Mouse (Mus musculus) mammary gland, adult 2 months (tissue): ENCODE measurements around the gene Ap4m1. TPM values are rescaled to one million over a fixed set of nuclear protein-coding genes. Genes with fewer than 3 reads are reported as not detected.

Experiments
- polyA plus RNA-seq: library from polyadenylated mRNA; depleted of rRNA; stranded (reverse); fragments of >200 nt; gene quantifications from 2 replicates; pipeline ENCODE4 v1.2.3, GENCODE M21; 2012; ENCODE audit warnings: low replicate concordance; rRNA removed

Gene Ap4m1
- polyA plus RNA-seq = 42.4 and 60.0 TPM in 2 replicates

DNA sequence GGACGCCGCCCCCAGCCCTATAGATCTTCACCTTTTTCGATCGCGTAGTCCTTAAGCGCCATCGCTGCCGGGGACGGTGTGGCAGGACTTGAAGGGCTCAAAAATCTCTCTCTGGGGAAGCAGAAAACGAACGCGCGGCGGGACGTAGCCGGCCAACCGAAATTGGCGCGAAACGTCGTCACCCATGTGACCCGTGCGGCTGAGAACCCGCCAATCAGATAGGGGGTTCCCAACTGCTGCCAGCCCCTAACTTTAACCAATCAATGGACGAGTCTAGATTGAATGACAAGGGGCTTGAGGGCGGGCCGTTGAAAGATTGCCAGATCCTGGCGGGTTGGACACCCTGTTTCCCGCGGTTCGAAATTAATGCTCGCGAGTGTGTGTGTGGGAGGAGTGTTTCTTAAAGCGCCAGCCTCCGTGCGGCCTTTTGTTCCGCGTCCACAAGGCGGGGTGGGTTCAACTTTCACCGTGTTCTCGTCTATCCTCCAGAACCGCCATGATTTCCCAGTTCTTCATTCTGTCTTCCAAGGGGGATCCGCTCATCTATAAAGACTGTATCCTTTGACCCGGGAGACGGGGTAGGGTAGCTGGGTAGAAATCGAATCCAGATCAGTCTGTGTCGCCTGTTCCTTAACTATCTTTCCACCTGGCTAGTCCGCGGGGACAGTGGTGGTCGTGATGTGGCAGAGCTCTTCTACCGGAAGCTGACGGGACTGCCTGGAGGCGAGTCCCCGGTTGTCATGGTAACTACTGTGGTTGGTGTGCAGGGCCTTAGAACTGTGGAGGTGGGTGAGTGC, at the start of gene Ap4m1, which contains the start of gene Mcm7:
Ap4m1 (plus strand) TSS at position 308 of the 797 bp plus-strand sequence.
Mcm7 (minus strand) TSS at position 728 of the 797 bp plus-strand sequence.

DNA sequence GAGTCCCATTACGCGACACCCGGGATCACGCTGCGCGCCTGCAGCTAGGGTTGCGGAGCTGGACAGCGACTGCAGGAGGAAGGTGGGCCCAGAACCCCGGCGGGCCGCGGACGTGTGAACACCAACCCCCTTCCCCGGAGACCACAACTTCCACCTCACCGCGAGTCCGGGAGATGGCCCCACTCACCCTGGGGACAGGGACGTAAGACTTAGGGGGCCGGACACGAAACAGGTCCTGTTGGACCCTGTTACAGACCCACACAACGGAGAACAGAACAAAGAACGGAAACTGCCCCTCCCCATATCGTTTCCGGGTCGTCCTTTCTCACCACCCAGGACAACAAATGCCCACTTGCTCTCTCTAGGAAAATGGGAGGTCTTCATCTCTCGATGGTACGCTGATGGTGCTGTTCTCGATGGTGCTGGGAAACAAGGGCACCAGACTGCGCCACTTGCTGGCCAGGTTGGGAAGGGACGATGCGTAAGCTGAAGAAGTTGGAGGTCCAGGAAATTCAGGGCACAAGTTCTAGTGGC, 16.3 kb upstream of the Ap4m1 start, which contains the start of gene Zfp113:
Zfp113 (minus strand) TSS at position 302 of the 534 bp plus-strand sequence.

DNA sequence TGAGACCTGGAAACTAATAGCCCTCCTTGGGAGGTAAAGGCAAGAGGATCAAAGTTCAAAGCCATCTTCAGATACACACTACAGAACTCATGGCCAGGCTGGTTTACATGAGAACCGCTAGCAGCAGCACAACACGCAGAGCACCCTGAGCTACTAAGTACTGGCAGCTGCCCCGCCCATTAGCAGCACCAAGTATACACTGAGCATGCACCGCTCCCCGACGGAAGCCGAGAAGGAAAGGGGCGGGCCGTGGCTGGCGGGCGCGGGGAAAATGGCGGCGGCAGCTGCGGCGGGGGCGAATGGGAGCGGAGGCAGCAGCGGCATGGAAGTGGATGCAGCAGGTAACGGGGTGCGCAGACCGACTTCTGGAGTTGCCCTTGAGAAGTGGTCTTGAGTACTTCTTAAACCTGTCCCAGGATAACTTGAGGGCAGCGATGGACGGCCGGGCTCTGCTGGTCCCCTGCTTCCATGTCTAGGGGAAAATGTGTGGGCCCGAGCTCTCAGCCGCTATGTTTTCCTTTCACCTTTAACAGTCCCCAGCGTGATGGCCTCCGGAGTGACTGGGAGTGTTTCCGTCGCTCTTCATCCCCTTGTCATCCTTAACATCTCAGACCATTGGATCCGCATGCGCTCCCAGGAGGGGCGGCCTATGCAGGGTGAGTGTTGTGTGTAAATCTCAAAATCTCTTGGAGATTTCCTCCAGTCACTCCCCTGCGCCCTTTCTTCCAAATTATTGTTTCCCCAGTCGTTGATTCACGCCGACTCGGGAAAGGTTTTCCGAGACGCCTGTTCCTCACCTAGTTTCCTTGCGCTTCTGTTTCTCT, 10.7 kb upstream of the Ap4m1 start, which contains the start of gene Cops6:
Cops6 (plus strand) TSS at position 230 of the 824 bp plus-strand sequence.

DNA sequence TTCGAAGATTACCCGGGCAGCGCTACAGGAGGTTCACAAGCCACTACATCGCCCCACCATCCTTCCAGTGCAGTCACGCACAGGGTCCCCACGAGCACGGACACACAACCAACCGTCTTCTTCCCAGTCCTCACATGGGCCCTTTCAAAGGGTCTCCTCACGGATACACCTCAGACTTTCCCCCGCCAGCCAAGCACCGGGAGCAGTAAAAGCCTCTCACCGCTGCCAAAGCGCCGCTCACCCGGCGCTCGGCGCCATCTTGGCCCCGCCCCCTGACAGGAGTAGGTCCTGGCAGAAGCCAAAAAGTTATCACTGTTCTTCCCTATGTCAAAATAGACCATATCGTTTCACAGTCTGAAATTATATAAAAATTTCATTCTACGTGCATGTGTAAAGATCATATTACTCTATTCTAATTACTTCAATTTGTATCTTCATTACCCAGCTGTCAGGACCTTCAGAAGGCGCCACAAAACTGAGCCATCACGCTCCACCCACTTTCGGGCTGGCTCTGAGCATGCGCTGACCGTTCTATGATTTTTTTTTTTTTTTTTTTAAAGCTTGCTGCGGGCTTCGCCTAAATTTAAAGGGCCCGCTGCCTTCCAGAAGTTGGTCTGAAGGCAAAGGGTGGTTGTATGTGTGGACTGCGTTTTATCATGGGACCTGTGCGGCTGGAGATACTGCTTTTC, 15.3 kb downstream of the Ap4m1 start, which contains the start of the genes Taf6 and Cnpy4:
Taf6 (minus strand) TSS at position 502 of the 689 bp plus-strand sequence.
Cnpy4 (plus strand) TSS at position 536 of the 689 bp plus-strand sequence.

DNA sequence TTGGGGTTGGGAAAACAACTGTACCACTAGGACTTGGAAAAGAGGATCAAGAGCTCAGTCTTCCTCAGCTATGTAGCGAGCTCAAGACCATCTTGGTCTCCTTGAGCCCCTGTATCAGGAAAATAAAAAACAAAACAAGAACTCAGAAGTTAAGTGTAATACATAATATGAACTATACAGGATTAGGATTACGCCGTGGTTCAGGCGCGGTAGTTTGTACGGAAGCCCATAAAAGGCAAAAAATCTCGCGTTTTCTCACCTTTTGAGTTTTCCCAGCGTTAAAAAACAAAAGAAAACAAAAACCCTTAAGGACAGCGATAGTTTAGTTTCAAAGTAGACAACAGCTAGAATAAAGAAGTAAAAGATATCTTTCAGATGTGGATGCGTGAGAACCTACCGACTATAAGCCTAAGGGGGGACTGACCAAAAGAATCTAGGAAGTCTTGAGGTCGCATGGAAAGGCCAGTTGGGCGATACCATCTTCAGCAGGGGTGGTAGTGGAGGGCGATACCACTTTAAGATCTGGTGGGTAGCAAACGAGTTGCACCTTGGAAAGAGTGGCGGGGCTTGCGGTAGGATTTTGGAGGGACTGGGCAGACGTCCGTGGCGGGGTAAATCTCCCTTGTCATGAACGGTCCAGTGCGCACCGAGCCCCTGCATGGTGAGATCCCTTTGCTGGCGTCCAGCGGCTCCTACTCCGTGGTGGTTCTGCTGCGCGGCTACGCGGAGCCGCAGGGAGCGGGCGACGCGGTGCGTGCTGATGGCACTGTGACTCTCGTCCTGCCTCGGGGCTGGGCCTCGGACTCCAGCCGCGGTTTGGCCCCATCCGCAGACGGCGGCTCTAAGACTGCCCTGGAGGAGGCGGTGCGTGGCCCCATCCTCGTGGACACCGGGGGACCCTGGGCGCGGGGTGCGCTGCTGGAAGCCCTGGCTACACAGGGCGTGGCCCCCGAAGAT, 22.2 kb downstream of the Ap4m1 start, which contains the start of gene Mblac1:
Mblac1 (plus strand) TSS at position 544 of the 957 bp plus-strand sequence.

DNA sequence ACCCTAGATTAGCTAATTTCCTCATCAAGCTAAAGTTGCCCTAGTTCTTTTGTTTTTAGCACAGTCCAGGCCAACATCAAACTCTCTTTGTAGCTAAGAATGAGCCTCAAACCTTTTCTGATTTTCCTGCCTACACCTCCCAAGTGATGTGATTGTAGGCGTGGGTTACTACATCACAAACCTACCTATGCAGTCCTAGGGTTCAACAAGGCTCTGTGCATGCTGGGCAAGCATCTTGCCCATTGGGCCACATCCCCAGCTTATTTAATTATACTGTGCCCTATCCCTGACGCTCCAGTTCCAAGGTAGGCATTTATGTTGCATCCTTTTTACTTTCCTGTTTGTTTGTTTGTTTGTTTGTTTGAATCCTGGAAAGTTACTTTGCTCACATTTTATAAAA, 53.9 kb downstream of the Ap4m1 start, which contains the start of gene Nxpe5:
Nxpe5 (plus strand) TSS at position 199 of the 400 bp plus-strand sequence.

Other genes with a start within 250 kb of the Ap4m1 start
- gene Gjc3, start 208.9 kb upstream of the Ap4m1 start, polyA plus RNA-seq = 0.19 and 1.3 TPM in 2 replicates
- 0.32 and 2.1 TPM in 2 replicates for gene Azgp1, start 190.5 kb upstream of the Ap4m1 start, polyA plus RNA-seq
- gene Smok3a, start 150.7 kb upstream of the Ap4m1 start, polyA plus RNA-seq = not detected in 2 replicates
- not detected in 2 replicates for gene Smok3b, start 150.6 kb upstream of the Ap4m1 start, polyA plus RNA-seq
- not detected in 2 replicates for gene Smok3c, start 118.8 kb upstream of the Ap4m1 start, polyA plus RNA-seq
- gene Zkscan1, start 86.9 kb upstream of the Ap4m1 start, polyA plus RNA-seq = 2.6 and 6.0 TPM in 2 replicates
- 4.6 and 8.1 TPM in 2 replicates for gene Zscan21, start 55.1 kb upstream of the Ap4m1 start, polyA plus RNA-seq
- gene Zfp113, start 16.3 kb upstream of the Ap4m1 start, polyA plus RNA-seq = 2.3 and 3.0 TPM in 2 replicates
- 58.2 and 130 TPM in 2 replicates for gene Cops6, start 10.9 kb upstream of the Ap4m1 start, polyA plus RNA-seq
- gene Mcm7, start 420 bp downstream of the Ap4m1 start, polyA plus RNA-seq = 23.8 and 27.4 TPM in 2 replicates
- gene Taf6, start 15.4 kb downstream of the Ap4m1 start, polyA plus RNA-seq = 56.7 and 72.9 TPM in 2 replicates
- 2.6 and 4.9 TPM in 2 replicates for gene Cnpy4, start 15.5 kb downstream of the Ap4m1 start, polyA plus RNA-seq
- 5.2 and 11.9 TPM in 2 replicates for gene Mblac1, start 22.3 kb downstream of the Ap4m1 start, polyA plus RNA-seq
- 2.6 and 4.4 TPM in 2 replicates for gene Nxpe5, start 53.9 kb downstream of the Ap4m1 start, polyA plus RNA-seq
- 177 and 194 TPM in 2 replicates for gene Lamtor4, start 83.5 kb downstream of the Ap4m1 start, polyA plus RNA-seq
- 55.8 and 97.3 TPM in 2 replicates for gene BC037034, start 92.0 kb downstream of the Ap4m1 start, polyA plus RNA-seq
- 0.41 and 1.4 TPM in 2 replicates for gene Gal3st4, start 100.8 kb downstream of the Ap4m1 start, polyA plus RNA-seq
- gene Gm43720, start 108.0 kb downstream of the Ap4m1 start, polyA plus RNA-seq = 0.04 TPM in 1 of 2 replicates, not detected in the other
- gene Gpc2, start 108.0 kb downstream of the Ap4m1 start, polyA plus RNA-seq = 4.2 and 7.0 TPM in 2 replicates
- 0.38 and 0.56 TPM in 2 replicates for gene Stag3, start 108.2 kb downstream of the Ap4m1 start, polyA plus RNA-seq
- 1.3 and 1.4 TPM in 2 replicates for gene Pvrig, start 170.0 kb downstream of the Ap4m1 start, polyA plus RNA-seq